Mouse (Mus musculus) gastrocnemius, adult 18-20 months (tissue): ENCODE measurements at regions not wholly inside any gene's neighbourhood (a gene's known extent, or its start where the extent isn't known, plus 50 kb on each side); places are given as distances from the start of the nearest gene placed in this dataset.

Experiments used
- DNase-seq: peaks from one replicate; pipeline ENCODE4 v3.0.0; 2021; ENCODE audit warnings: low spot score

DNA sequence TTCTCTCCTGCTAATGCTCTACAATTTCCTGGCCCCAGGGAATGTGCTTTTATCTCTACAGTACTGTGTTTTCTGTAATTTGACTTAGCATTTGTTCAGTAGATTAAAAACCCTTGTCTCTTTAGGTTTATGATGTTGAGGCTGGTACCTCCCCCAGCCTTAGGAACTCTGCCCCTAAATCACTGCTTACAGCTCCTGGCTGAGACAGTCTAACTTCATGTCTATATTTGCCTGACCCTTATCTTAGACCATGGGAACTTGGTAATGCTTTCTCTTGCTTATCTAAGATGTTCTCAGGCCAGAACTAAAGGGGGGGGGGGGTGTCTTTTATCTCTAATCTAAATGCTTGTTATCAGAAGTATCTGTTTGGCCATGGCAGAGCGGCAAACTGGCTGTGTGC, 160.1 kb upstream of the Mmadhc start:
- no peak for DNase-seq

DNA sequence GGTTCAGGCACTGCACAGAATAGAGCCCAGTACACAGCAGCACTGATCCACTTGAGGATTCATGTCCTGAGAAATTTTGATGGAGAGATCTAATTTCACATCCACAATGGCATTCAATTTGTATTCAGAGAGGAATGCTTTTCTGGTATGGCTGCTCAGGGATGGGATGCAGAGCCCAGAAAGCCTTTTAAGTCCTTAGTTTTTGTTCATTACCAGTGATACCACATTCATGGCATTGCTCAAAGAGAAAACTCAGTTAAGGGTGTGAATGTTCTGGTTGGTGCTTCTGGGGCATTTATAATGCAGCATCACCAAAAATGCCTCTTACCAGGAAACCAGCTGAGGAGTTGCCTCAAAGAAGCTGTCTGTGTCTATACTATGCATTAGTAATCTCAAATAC, 151.5 kb upstream of the Mmadhc start:
- no peak for DNase-seq

- DNase-seq: no peak
Measured at GRCm38 (mm10) chr2:50445963-50446485, 149.4 kb upstream of the Mmadhc start.

GRCm38 (mm10) chr2:50440333-50440732, 143.7 kb upstream of the Mmadhc start:
- no peak for DNase-seq

DNA sequence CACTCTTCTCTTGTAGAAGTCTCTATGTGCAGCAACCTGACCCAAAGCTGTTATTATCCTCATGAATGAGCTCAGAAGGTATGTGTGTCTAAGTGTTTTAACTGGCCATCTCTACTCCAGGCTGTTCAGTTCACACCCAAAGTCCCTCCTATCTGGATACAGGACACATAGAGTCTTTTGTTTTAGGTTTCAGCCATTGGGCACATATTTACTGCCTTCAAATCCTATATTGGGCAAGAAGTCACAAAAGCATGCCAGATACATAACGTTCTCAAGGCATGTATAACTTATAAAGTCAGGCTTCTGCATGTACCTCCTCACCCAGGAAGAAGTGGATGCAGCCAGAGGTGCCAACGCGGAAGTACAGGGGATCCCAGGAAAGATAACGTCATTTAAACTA, 136.6 kb upstream of the Mmadhc start:
- DNase-seq: no peak

DNA sequence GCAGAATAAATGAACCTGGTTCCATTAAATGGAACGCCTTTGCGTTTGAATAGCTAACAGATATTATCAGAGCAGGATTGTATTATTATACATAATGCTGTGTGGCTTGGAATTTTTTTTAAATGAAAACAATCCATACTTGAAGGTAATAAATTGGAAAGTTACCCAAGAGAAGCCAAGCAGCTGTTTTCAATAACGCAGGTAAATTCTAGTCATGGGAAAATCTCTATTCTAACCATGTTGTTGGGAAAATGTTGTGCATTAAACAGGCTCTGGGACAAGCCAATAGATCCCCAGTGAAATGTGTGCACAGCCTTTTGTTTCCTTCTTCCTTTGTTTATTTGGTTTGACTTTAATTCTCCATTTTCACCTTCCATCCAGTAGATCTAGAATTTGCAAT, 128.6 kb upstream of the Mmadhc start:
- DNase-seq: no peak

GRCm38 (mm10) chr2:50419648-50420047, 123.0 kb upstream of the Mmadhc start:
- DNase-seq: no peak

DNA sequence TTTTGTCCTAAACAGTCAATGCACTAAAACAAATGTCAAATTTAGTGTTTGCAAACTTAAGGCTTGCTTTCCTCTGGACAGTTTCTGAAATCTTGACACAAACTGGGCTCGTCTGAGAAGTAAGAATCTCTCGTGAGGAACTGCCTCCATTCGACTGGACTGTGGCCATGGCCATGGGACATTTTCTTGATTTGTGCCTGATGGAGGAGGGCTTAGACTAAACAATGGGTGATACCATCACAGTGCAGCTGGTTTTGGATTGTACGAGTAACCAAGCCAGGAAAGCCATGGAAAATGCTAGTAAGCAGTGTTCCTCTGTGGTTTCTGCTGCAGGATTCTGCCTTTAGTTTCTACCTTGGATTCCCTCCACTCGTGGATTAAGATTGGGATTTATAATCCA, 121.0 kb upstream of the Mmadhc start:
- DNase-seq: no peak

DNA sequence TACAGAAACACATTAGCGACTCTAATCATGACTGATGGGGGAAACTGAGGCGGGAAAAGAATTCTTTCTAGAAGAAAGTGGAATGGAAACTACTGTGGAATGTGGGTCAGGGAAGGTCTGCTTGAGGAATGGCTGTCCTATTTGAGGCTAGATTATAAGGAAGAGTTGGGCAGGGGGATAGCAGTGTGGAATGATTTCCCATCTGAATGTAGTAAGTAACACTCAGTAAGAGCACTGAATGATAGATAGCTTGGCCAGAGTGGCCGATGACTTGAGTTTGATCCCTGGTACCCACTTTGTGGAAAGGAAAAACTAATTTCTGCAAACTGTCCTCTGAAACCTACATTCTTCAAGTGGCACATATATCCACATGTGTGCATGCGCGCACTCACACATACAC, 120.5 kb upstream of the Mmadhc start:
- DNase-seq: no peak

DNA sequence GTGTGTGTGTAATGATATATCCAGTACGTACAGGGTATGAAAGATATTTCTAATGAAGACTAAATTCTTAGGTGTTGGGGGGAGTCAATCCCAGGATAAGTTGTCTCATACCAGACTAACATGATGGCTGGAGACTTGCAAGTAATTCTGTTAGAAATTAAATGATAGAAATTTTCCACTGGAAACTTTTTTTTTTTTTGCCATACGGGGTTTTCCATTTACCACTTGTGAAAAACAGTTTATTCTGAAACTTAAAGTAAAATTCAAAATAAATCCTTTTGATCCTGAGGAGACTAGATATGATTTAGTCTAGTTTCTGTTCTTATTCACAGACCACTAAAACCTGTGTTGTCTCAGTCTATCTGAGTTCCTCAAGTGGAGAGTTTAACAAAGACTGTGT, 119.5 kb upstream of the Mmadhc start:
- no peak for DNase-seq

DNA sequence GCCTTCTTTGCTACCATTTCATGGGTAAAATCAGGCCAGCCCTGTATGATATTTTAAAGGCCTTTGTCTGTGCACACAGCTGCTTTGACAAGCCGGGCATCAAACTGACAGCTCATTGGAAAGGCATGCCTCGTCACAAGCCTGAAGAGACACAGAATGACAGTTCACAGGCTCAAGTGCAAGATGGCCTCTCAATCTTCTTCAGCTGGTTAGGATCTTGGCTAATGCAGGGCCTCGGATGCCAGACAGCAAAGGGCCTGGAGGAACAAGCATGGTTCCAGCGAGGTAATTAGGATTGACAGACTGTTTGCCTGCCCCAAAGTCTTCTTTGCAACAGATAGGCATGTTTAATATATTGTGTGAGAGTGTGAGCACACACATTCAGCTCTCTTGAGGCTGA, 109.3 kb upstream of the Mmadhc start:
- no peak for DNase-seq

DNA sequence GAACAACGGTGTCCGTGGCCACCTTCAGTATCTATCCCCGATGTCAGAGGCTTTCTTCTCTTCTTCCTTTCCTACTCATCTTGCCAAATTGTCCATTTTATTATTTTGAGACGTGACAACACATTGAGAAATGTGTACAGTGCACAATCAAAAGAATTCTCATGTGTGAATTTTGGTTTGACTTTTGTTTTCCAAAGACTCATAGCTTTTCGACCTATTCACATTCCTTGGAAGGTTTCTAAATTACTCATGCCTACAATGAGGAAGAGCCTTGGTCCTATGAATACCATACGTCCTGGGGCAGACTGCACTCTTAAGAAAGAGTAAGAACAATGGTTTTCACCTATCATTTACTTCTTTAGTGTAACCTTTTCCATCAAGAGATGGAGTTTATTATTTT, 106.5 kb upstream of the Mmadhc start:
- no peak for DNase-seq

GRCm38 (mm10) chr2:50398576-50398975, 102.0 kb upstream of the Mmadhc start:
- no peak for DNase-seq

DNA sequence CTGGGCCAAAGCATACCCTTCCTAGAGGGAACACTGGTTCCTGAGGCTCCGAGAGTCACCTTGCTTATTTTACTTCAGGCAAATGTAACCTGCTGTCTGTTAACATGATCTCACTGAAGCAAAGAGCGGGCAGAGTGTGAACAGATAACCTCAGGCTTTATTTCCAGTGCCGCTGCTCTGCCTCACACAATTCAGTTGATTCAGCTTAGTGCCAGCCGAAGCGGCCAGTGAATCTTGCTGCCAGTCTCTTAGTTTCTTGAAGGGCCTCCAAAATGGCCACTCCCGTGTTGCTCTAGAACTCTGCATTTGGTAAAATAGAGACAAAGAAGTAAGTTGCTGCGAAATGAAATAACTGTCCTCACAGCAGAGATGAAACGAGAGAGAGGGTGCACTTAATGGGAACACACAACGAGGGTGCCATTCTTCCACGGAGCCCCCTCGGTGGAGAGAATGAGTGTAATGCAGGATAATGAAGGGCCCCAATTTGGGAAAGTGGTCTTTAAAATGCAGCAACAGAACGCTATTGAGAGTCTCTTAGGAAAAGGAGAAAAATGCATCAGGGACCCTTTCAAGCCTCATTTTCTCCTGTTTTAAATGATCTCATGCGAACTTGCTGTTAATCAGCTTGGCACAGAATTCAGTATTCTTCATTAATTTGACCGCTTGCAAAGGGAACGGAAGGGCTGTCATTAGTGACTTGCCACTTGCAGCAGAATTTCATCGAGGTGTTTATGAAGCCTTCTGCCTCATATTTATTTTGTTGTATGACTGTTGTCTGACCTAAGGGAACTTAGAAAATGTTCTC, 81.2 kb upstream of the Mmadhc start:
- no peak for DNase-seq

GRCm38 (mm10) chr2:50373626-50374025, 77.0 kb upstream of the Mmadhc start:
- DNase-seq: peak; percentile 13

DNA sequence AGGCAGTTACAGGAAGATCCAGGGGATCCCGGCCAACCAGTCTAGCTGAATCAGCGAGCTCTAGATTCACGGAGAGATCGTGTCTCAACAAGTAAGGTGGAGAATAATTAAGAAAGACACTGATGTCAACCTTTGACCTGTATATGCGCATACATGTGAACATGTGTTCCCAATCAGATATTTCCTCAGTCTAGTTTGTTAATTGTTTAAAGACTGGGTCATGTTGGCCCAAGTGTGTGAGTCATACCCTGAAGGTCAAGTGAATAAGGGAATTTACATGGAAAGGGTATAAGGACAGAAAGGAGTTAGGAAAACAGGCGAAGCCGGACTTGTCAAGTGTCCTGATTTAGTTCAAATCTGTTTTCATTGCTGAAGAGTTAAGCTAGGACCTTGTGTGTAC, 76.4 kb upstream of the Mmadhc start:
- DNase-seq: no peak

DNA sequence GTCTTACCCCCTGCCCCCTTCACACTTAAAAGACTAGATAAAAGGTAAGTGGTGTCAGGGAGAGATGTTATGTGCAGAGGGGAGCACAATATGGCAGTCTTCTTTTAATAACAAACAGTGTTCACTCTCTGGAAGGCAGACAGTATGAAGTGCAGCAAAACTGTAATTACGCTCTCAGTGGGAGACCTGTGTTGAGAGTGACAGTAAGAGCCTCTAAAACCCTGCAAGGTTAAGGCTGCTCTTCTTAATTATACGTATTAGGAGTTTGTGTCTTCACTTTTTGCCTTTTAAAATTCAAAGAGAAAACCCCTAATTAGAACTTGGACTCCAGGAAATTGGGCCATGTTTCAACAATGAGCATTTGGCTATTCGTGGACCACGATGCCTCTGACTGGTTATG, 72.2 kb upstream of the Mmadhc start:
- no peak for DNase-seq

DNA sequence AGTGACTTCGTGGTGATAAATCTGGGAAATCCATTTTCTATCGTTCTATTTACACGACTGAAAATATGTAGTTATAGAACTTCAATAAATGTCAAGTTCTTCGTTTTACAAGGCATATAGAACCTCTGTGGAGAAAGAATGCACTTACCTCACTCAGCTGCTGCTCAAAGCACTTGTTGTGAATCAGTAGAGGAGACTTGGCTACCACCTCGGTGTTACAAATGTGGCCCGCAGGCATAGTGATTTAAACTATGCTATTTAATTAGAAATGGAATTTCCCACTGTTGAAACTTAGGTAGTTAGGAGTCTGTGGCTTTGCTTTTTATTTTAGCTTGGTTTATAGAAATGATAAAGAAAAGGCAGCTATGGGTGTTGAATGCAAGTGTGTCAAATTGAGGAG, 71.8 kb upstream of the Mmadhc start:
- no peak for DNase-seq

GRCm38 (mm10) chr2:50365221-50365620, 68.6 kb upstream of the Mmadhc start:
- DNase-seq: no peak

GRCm38 (mm10) chr2:50356089-50356488, 59.5 kb upstream of the Mmadhc start:
- DNase-seq: no peak

- DNase-seq: no peak
Measured at GRCm38 (mm10) chr2:50347486-50348265, 51.1 kb upstream of the Mmadhc start.
